In genomic region chr8:83995973-83996372, GRCm38 (mm10) we compare ENCODE assay signal across 8 mouse cellular contexts. TPM values are rescaled to one million over a fixed set of nuclear protein-coding genes. Genes with fewer than 3 reads are reported as not detected.
DNase-seq lines count a peak whose midpoint lies in the region; ATAC-seq and TF ChIP-seq lines count a peak whose summit lies in the region.

No protein-coding gene starts in this region.

- no peaks in the 10 kb centered on the region for H3K9me3 ChIP-seq in limb, embryonic 12.5 days
- no peaks in the 10 kb centered on the region for H3K9me3 ChIP-seq in stomach, postnatal 0 days (ENCODE audit: control insufficient read depth, low read length)

- H3K27me3 ChIP-seq in limb, embryonic 12.5 days, result peaks cover 12% of the 10 kb centered on the region
- H3K27me3 ChIP-seq in stomach, postnatal 0 days (ENCODE audit: control insufficient read depth, insufficient read depth, low read length), result no peaks in the 10 kb centered on the region

- peak; percentile 71 for DNase-seq in cerebellum, adult 9-11 months
- no peak for DNase-seq in cerebellum, postnatal 36 days
- DNase-seq in testis, postnatal 10 days (ENCODE audit: low spot score), result peak; percentile 58
- DNase-seq in testis, postnatal 14 days (ENCODE audit: low spot score), result no peak
- no peak for DNase-seq in stomach, postnatal 0 days (ENCODE audit: low spot score)
- DNase-seq in adipocyte (ENCODE audit: low spot score), result no peak

- TF ChIP-seq CTCF in stomach, postnatal 0 days (IDR thresholded peaks at IDR 0.05; ENCODE audit: low read depth), result no peak

- H3K4me1 ChIP-seq in limb, embryonic 12.5 days (replicated peaks), result peaks cover 29% of the 10 kb centered on the region
- H3K4me1 ChIP-seq in stomach, postnatal 0 days (replicated peaks; ENCODE audit: control insufficient read depth, insufficient read depth), result peaks cover 10% of the 10 kb centered on the region

- peak overlapping the region; percentile 81 for H3K4me2 ChIP-seq in limb, embryonic 12.5 days
- H3K4me2 ChIP-seq in stomach, postnatal 0 days (replicated peaks; ENCODE audit: low read depth), result peak overlapping the region; percentile 92

- H3K9ac ChIP-seq in limb, embryonic 12.5 days (replicated peaks), result peak overlapping the region; percentile 91; the same call in 1 of the 2 replicates
- no peak overlapping the region for H3K9ac ChIP-seq in stomach, postnatal 0 days (ENCODE audit: low read length)

- TF ChIP-seq EP300 in stomach, postnatal 0 days (optimal IDR thresholded peaks at IDR 0.05), result no peak

- ATAC-seq in limb, embryonic 12.5 days (ENCODE audit: insufficient number of reproducible peaks, insufficient read depth, low FRiP score, low TSS enrichment, low read depth), result peak; percentile 16; the same call in 1 of the 2 replicates
- ATAC-seq in stomach, postnatal 0 days (ENCODE audit: low FRiP score, low TSS enrichment), result no peak
- ATAC-seq in inflammation-experienced regulatory T-cells, adult 6 months, result no peak

- 14% methylated on average over 12 of the region's 12 CpGs for WGBS in limb, embryonic 12.5 days
- WGBS in stomach, postnatal 0 days, result 32% methylated on average over 12 of the region's 12 CpGs

- H3K27ac ChIP-seq in limb, embryonic 12.5 days, result peak overlapping the region; percentile 99
- H3K27ac ChIP-seq in stomach, postnatal 0 days (replicated peaks), result peak overlapping the region; percentile 92; the same call in 1 of the 2 replicates

- peak overlapping the region; percentile 84 for H3K4me3 ChIP-seq in limb, embryonic 12.5 days (replicated peaks)
- H3K4me3 ChIP-seq in stomach, postnatal 0 days (ENCODE audit: low read depth, low read length), result no peak overlapping the region

- H3K36me3 ChIP-seq in limb, embryonic 12.5 days, result peaks cover 50% of the 10 kb centered on the region
- peaks cover 7% of the 10 kb centered on the region for H3K36me3 ChIP-seq in stomach, postnatal 0 days (ENCODE audit: control insufficient read depth, insufficient read depth, low read length)

RNA-seq across cellular contexts. Expression of gene Samd1, which starts 1.5 kb away (rescaled TPM):
- polyA plus RNA-seq in limb, embryonic 12.5 days (2016; fragmentation: Nextera tagmentation; extraction: Ambion mirVana), result 13.0 and 14.4 TPM in 2 replicates
- polyA plus RNA-seq in stomach, postnatal 0 days (2015; fragmentation: Nextera tagmentation; extraction: Ambion mirVana), result 4.2 and 4.5 TPM in 2 replicates
- 1 to 10 TPM; 5.0 to 7.3 (median 6.5) TPM for polyA plus RNA-seq in inflammation-experienced regulatory T-cells, adult 6 months (2017; shearing (Covaris generic))

RNA-seq across cellular contexts. Expression of gene 1700067K01Rik, which starts 5.3 kb away (rescaled TPM):
- polyA plus RNA-seq in limb, embryonic 12.5 days (2016; fragmentation: Nextera tagmentation; extraction: Ambion mirVana), result 0.73 and 1.6 TPM in 2 replicates
- 0.36 and 0.38 TPM in 2 replicates for polyA plus RNA-seq in stomach, postnatal 0 days (2015; fragmentation: Nextera tagmentation; extraction: Ambion mirVana)
- under 1 TPM in 2 of 3 experiments, not detected in 1; 0.51 to 0.70 TPM for polyA plus RNA-seq in inflammation-experienced regulatory T-cells, adult 6 months (2017; shearing (Covaris generic))

RNA-seq across cellular contexts. Expression of gene 2210011C24Rik, which starts 16.0 kb away (rescaled TPM):
- polyA plus RNA-seq in limb, embryonic 12.5 days (2016; fragmentation: Nextera tagmentation; extraction: Ambion mirVana), result 0.64 TPM in 1 of 2 replicates, not detected in the other
- polyA plus RNA-seq in stomach, postnatal 0 days (2015; fragmentation: Nextera tagmentation; extraction: Ambion mirVana), result 5.8 and 6.1 TPM in 2 replicates
- polyA plus RNA-seq in inflammation-experienced regulatory T-cells, adult 6 months (2017; shearing (Covaris generic)), result 1 to 10 TPM in 2 of 3 experiments, not detected in 1; 1.2 to 2.5 TPM

RNA-seq across cellular contexts. Expression of gene Prkaca, which starts 23.2 kb away (rescaled TPM):
- polyA plus RNA-seq in limb, embryonic 12.5 days (2016; fragmentation: Nextera tagmentation; extraction: Ambion mirVana), result 186 and 196 TPM in 2 replicates
- polyA plus RNA-seq in stomach, postnatal 0 days (2015; fragmentation: Nextera tagmentation; extraction: Ambion mirVana), result 62.4 and 63.1 TPM in 2 replicates
- 10 to 100 TPM; 16.3 to 20.1 (median 18.8) TPM for polyA plus RNA-seq in inflammation-experienced regulatory T-cells, adult 6 months (2017; shearing (Covaris generic))

RNA-seq across cellular contexts. Expression of gene Palm3, which starts 25.3 kb away (rescaled TPM):
- polyA plus RNA-seq in limb, embryonic 12.5 days (2016; fragmentation: Nextera tagmentation; extraction: Ambion mirVana), result 4.7 and 6.7 TPM in 2 replicates
- 0.96 and 1.3 TPM in 2 replicates for polyA plus RNA-seq in stomach, postnatal 0 days (2015; fragmentation: Nextera tagmentation; extraction: Ambion mirVana)
- polyA plus RNA-seq in inflammation-experienced regulatory T-cells, adult 6 months (2017; shearing (Covaris generic)), result 1 to 10 TPM; 1.6 to 3.7 (median 2.8) TPM

Comparison
In these comparisons a context has a peak if more than half of its experiments do, and no peak if none do; other contexts are left out.
1. DNase-seq: peak in cerebellum, adult 9-11 months (single experiment) and testis, postnatal 10 days (single experiment); none in cerebellum, postnatal 36 days (0 of 2), testis, postnatal 14 days (single experiment), stomach, postnatal 0 days (single experiment) and adipocyte (single experiment).